Mouse (Mus musculus): Measurements from ENCODE around the gene Top1. TPM values are rescaled to one million over a fixed set of nuclear protein-coding genes. Genes with fewer than 3 reads are reported as not detected.
A peak's percentile ranks its signal among the peaks of the same experiment; 100 is the strongest.

The Top1 gene
- polyA plus RNA-seq, 1 experiment: 53.1 TPM

- H3K27ac ChIP-seq (ENCODE audit: control insufficient read depth, insufficient read depth, low read depth, low read length, poor library complexity): no peak overlapping the region
- WGBS: 69% methylated on average over 2 of the region's 2 CpGs
- TF ChIP-seq CTCF (IDR thresholded peaks at IDR 0.05; ENCODE audit: control insufficient read depth, insufficient read depth, low read length): no peak
- TF ChIP-seq POLR2A (IDR thresholded peaks at IDR 0.05; ENCODE audit: borderline replicate concordance, control insufficient read depth, low read depth, low read length): no peak
- H3K4me1 ChIP-seq (ENCODE audit: control insufficient read depth, insufficient read depth, low read length): peaks cover 3% of the 10 kb centered on the region; the same call in 1 of the 2 replicates
- H3K4me3 ChIP-seq (replicated peaks; ENCODE audit: control insufficient read depth, low read depth, low read length): no peak overlapping the region
Measured at GRCm38 (mm10) chr2:160729436-160729835, 83.7 kb downstream of the Top1 start.

GRCm38 (mm10) chr2:160729851-160730796, 84.4 kb downstream of the Top1 start:
- 23% methylated on average over 17 of the region's 17 CpGs for WGBS
- Histone ChIP-seq H3K4me3 (replicated peaks; ENCODE audit: control insufficient read depth, low read depth, low read length) (no peak overlapping the region), H3K4me1 (ENCODE audit: control insufficient read depth, insufficient read depth, low read length) (peaks cover 3% of the 10 kb centered on the region; the same call in 1 of the 2 replicates)

GRCm38 (mm10) chr2:160730797-160731116, 85.1 kb downstream of the Top1 start:
- WGBS: 9% methylated on average over 19 of the region's 19 CpGs
- Histone ChIP-seq H3K4me1 (ENCODE audit: control insufficient read depth, insufficient read depth, low read length) (peaks cover 3% of the 10 kb centered on the region; the same call in 1 of the 2 replicates), H3K4me3 (replicated peaks; ENCODE audit: control insufficient read depth, low read depth, low read length) (peak overlapping the region; percentile 82)

More at GRCm38 (mm10) chr2:160729851-160730796, 84.4 kb downstream of the Top1 start:
- TF ChIP-seq CTCF (IDR thresholded peaks at IDR 0.05; ENCODE audit: control insufficient read depth, insufficient read depth, low read length) (peak; percentile 55), POLR2A (IDR thresholded peaks at IDR 0.05; ENCODE audit: borderline replicate concordance, control insufficient read depth, low read depth, low read length) (no peak)
- H3K27ac ChIP-seq (ENCODE audit: control insufficient read depth, insufficient read depth, low read depth, low read length, poor library complexity): no peak overlapping the region

GRCm38 (mm10) chr2:160731117-160731838, 85.6 kb downstream of the Top1 start, which contains the start of gene Plcg1:
TSS of gene Plcg1 (plus strand) at chr2:160731300.
- WGBS: under 1% methylated on average over 97 of the region's 99 CpGs
- Histone ChIP-seq H3K4me3 (replicated peaks; ENCODE audit: control insufficient read depth, low read depth, low read length) (peak within 1 kb of the TSS; percentile 82), H3K4me1 (ENCODE audit: control insufficient read depth, insufficient read depth, low read length) (peaks cover 3% of the 10 kb centered on the region; the same call in 1 of the 2 replicates), H3K27ac (ENCODE audit: control insufficient read depth, insufficient read depth, low read depth, low read length, poor library complexity) (peak within 1 kb of the TSS; percentile 70; the same call in 1 of the 2 replicates)
- TF ChIP-seq POLR2A (IDR thresholded peaks at IDR 0.05; ENCODE audit: borderline replicate concordance, control insufficient read depth, low read depth, low read length): no peak
- no peak for TF ChIP-seq CTCF (IDR thresholded peaks at IDR 0.05; ENCODE audit: control insufficient read depth, insufficient read depth, low read length)

More at GRCm38 (mm10) chr2:160730797-160731116, 85.1 kb downstream of the Top1 start:
- no peak overlapping the region; the same call in 1 of the 2 replicates for H3K27ac ChIP-seq (ENCODE audit: control insufficient read depth, insufficient read depth, low read depth, low read length, poor library complexity)
- TF ChIP-seq CTCF (IDR thresholded peaks at IDR 0.05; ENCODE audit: control insufficient read depth, insufficient read depth, low read length): no peak
- no peak for TF ChIP-seq POLR2A (IDR thresholded peaks at IDR 0.05; ENCODE audit: borderline replicate concordance, control insufficient read depth, low read depth, low read length)

- H3K4me3 ChIP-seq (replicated peaks; ENCODE audit: control insufficient read depth, low read depth, low read length): peak overlapping the region; percentile 82
- peak overlapping the region; percentile 30; the same call in 1 of the 2 replicates for H3K27ac ChIP-seq (ENCODE audit: control insufficient read depth, insufficient read depth, low read depth, low read length, poor library complexity)
- WGBS: under 1% methylated on average over 32 of the region's 32 CpGs
- TF ChIP-seq POLR2A (IDR thresholded peaks at IDR 0.05; ENCODE audit: borderline replicate concordance, control insufficient read depth, low read depth, low read length) (no peak), CTCF (IDR thresholded peaks at IDR 0.05; ENCODE audit: control insufficient read depth, insufficient read depth, low read length) (no peak)
- H3K4me1 ChIP-seq (ENCODE audit: control insufficient read depth, insufficient read depth, low read length): peaks cover 3% of the 10 kb centered on the region; the same call in 1 of the 2 replicates
Measured at GRCm38 (mm10) chr2:160731839-160732261, 86.2 kb downstream of the Top1 start.

- peaks cover 3% of the 10 kb centered on the region; the same call in 1 of the 2 replicates for H3K4me1 ChIP-seq (ENCODE audit: control insufficient read depth, insufficient read depth, low read length)
- WGBS: 15% methylated on average over 9 of the region's 9 CpGs
- H3K27ac ChIP-seq (ENCODE audit: control insufficient read depth, insufficient read depth, low read depth, low read length, poor library complexity): no peak overlapping the region
- H3K4me3 ChIP-seq (replicated peaks; ENCODE audit: control insufficient read depth, low read depth, low read length): peak overlapping the region; percentile 82
- TF ChIP-seq CTCF (IDR thresholded peaks at IDR 0.05; ENCODE audit: control insufficient read depth, insufficient read depth, low read length) (no peak), POLR2A (IDR thresholded peaks at IDR 0.05; ENCODE audit: borderline replicate concordance, control insufficient read depth, low read depth, low read length) (no peak)
Measured at GRCm38 (mm10) chr2:160732420-160732995, 86.8 kb downstream of the Top1 start.

GRCm38 (mm10) chr2:160733131-160733531, 87.4 kb downstream of the Top1 start:
- WGBS: 13% methylated on average over 7 of the region's 7 CpGs
- Histone ChIP-seq H3K27ac (ENCODE audit: control insufficient read depth, insufficient read depth, low read depth, low read length, poor library complexity) (peak overlapping the region; percentile 29; the same call in 1 of the 2 replicates), H3K4me1 (ENCODE audit: control insufficient read depth, insufficient read depth, low read length) (peaks cover 3% of the 10 kb centered on the region; the same call in 1 of the 2 replicates), H3K4me3 (replicated peaks; ENCODE audit: control insufficient read depth, low read depth, low read length) (peak overlapping the region; percentile 25)
- no peak for TF ChIP-seq CTCF (IDR thresholded peaks at IDR 0.05; ENCODE audit: control insufficient read depth, insufficient read depth, low read length)
- no peak for TF ChIP-seq POLR2A (IDR thresholded peaks at IDR 0.05; ENCODE audit: borderline replicate concordance, control insufficient read depth, low read depth, low read length)

Measured in bone marrow, adult 2 months (tissue).